Mouse (Mus musculus) heart, postnatal 0 days (tissue): ENCODE results near the gene Ggnbp2.

ENCODE experiments used
- CTCF ChIP-seq: IDR thresholded peaks from 2 replicates; pipeline ENCODE4 v1.5.1; 2016; ENCODE audit warnings: antibody characterized with exemption, control low read depth, low read depth
- EP300 ChIP-seq: IDR thresholded peaks from 2 replicates; pipeline ENCODE4 v1.6.1; 2016; ENCODE audit warnings: antibody characterized with exemption, low read depth

GRCm38 (mm10) chr11:84914673-84915072 lies 44.1 kb upstream of the Ggnbp2 start:
- no peak for TF ChIP-seq CTCF
- TF ChIP-seq EP300: no peak
